Comparison of ENCODE assay signal across 13 mouse cellular contexts in genomic region chr5:120176246-120177065, GRCm38 (mm10).
DNase-seq lines count a peak whose midpoint lies in the region; ATAC-seq and TF ChIP-seq lines count a peak whose summit lies in the region.
"Had no signal": no experiment of that assay in that cellular context is flagged by ENCODE, and none has a peak within 500 bp of the region (broad histone marks: within the 10 kb centered on the region; RNA-seq: fewer than 3 reads in every experiment).

No protein-coding gene starts in this region.

- no peak for TF ChIP-seq POLR2A in heart, adult 2 months (IDR thresholded peaks at IDR 0.05; ENCODE audit: insufficient read depth, low read depth, low read length)

- 0 out of 2 replicates have a peak, but pooled peaks cover 7% of the 10 kb centered on the region for H3K9me3 ChIP-seq in heart, embryonic 12.5 days (replicated peaks)
- H3K9me3 ChIP-seq: embryonic facial prominence, embryonic 13.5 days; forebrain, embryonic 13.5 days; limb, embryonic 10.5 days had no signal

- peaks cover 8% of the 10 kb centered on the region for H3K4me1 ChIP-seq in heart, adult 2 months (ENCODE audit: control insufficient read depth, insufficient read depth, low read length)
- peaks cover 17% of the 10 kb centered on the region for H3K4me1 ChIP-seq in heart, embryonic 12.5 days (replicated peaks)
- H3K4me1 ChIP-seq: embryonic facial prominence, embryonic 13.5 days had no signal

- H3K36me3 ChIP-seq in heart, adult 2 months (ENCODE audit: control insufficient read depth, insufficient read depth, low read length), result no peaks in the 10 kb centered on the region
- peaks cover 43% of the 10 kb centered on the region for H3K36me3 ChIP-seq in heart, embryonic 12.5 days

- no peak overlapping the region for H3K9ac ChIP-seq in heart, adult 2 months (ENCODE audit: low read depth, low read length)
- no peak overlapping the region for H3K9ac ChIP-seq in heart, embryonic 12.5 days
- H3K9ac ChIP-seq: embryonic facial prominence, embryonic 13.5 days; forebrain, embryonic 13.5 days had no signal

- intact Hi-C loops in heart, adult 2 months (cut with DNase I), result no loop called here
- intact Hi-C loops in heart, postnatal 14 days (cut with DNase I), result no loop called here

- H3K27me3 ChIP-seq in heart, adult 2 months (ENCODE audit: control insufficient read depth, insufficient read depth, low read length), result no peaks in the 10 kb centered on the region
- no peaks in the 10 kb centered on the region for H3K27me3 ChIP-seq in heart, embryonic 12.5 days (replicated peaks)
- H3K27me3 ChIP-seq: embryonic facial prominence, embryonic 13.5 days; forebrain, embryonic 13.5 days had no signal

- no peak overlapping the region for H3K4me3 ChIP-seq in heart, adult 2 months
- no peak overlapping the region for H3K4me3 ChIP-seq in heart, embryonic 12.5 days
- H3K4me3 ChIP-seq: embryonic facial prominence, embryonic 13.5 days; forebrain, embryonic 13.5 days; limb, embryonic 10.5 days; myocyte had no signal

- no peak for ATAC-seq in heart, embryonic 12.5 days (ENCODE audit: insufficient number of reproducible peaks, low FRiP score)
- ATAC-seq: forebrain, embryonic 13.5 days had no signal

- H3K4me2 ChIP-seq in heart, embryonic 12.5 days, result no peak overlapping the region
- H3K4me2 ChIP-seq: embryonic facial prominence, embryonic 13.5 days; forebrain, embryonic 13.5 days had no signal

- peak overlapping the region; percentile 71 for H3K27ac ChIP-seq in heart, adult 2 months
- H3K27ac ChIP-seq in heart, embryonic 12.5 days (ENCODE audit: poor library complexity, severe bottlenecking), result no peak overlapping the region
- H3K27ac ChIP-seq: embryonic facial prominence, embryonic 13.5 days; forebrain, embryonic 13.5 days; limb, embryonic 10.5 days had no signal

- H3K79me2 ChIP-seq in heart, adult 2 months (replicated peaks; ENCODE audit: control insufficient read depth, insufficient read depth, low read length), result no peaks in the 10 kb centered on the region

- DNase-seq in heart, adult 2 months, result peak; percentile 50 to 80
- DNase-seq in brain, adult 2 months (ENCODE audit: low read depth, low spot score), result peak; percentile 86
- DNase-seq in cerebellum, postnatal 14 days, result peak; percentile 73 to 80
- peak; percentile 51 to 68 for DNase-seq in heart, postnatal 14 days
- no peak for DNase-seq in kidney, adult 8-10 months
- no peak for DNase-seq in natural killer cell, adult 2 months (ENCODE audit: low spot score in 2 of 2)
- DNase-seq: kidney, postnatal 14 days; right cerebral cortex, postnatal 4 days had no signal

- TF ChIP-seq EP300 in heart, adult 2 months (IDR thresholded peaks at IDR 0.05; ENCODE audit: insufficient read depth, low read depth, low read length), result 0 out of 2 replicates have a peak, but pooled peaks have one; percentile 46

- TF ChIP-seq CTCF in heart, adult 2 months (IDR thresholded peaks at IDR 0.05), result no peak

- WGBS in heart, adult 2 months, result 72% methylated on average over 13 of the region's 13 CpGs
- 84% methylated on average over 13 of the region's 13 CpGs for WGBS in heart, embryonic 12.5 days

Comparison
In these comparisons a context has a peak if more than half of its experiments do, and no peak if none do; other contexts are left out.
1. DNase-seq: peak in heart, adult 2 months (2 of 2), brain, adult 2 months (single experiment), cerebellum, postnatal 14 days (2 of 2) and heart, postnatal 14 days (2 of 2); none in kidney, adult 8-10 months (0 of 2) and natural killer cell, adult 2 months (0 of 2).